Comparison of ENCODE assay signal across 14 mouse cellular contexts in the genomic region with DNA sequence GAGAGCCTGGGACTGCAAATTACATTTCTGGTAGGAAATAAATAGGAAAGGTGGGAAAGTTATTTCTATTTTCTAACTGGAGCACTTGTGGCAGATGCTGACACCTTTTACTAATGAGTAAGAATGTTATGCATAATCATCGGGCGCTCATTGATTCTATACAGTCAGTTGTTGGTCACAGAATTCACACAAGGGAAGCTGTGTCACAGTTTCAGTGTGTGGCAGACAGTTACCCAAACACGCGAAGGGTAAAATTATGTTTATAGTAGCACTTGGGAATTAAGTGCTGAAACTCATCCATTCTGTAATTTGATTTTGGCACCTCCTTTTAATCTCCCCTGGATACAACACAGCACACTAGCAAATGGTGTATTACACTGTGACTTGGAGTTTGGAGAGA.
"Had no signal": no experiment of that assay in that cellular context is flagged by ENCODE, and none has a peak within 500 bp of the region (broad histone marks: within the 10 kb centered on the region; RNA-seq: fewer than 3 reads in every experiment).

No protein-coding gene starts in this region.

- H3K27me3 ChIP-seq: liver, embryonic 13.5 days had no signal

- H3K4me3 ChIP-seq: left cerebral cortex, adult 2 months; liver, embryonic 13.5 days had no signal

- H3K4me2 ChIP-seq: liver, embryonic 13.5 days; midbrain, embryonic 11.5 days had no signal

- H3K4me1 ChIP-seq: liver, embryonic 13.5 days had no signal

- H3K9ac ChIP-seq: liver, embryonic 13.5 days had no signal

- DNase-seq: kidney, postnatal 36 days; layer of hippocampus, postnatal 36 days; liver, embryonic 13.5 days; lung, adult 2 months; lung, postnatal 14 days; lung, postnatal 4 days; midbrain, embryonic 14.5 days; right cerebral cortex, postnatal 25 days; spleen, adult 18-20 months; thymus, adult 18-20 months; thymus, postnatal 36 days had no signal

- H3K27ac ChIP-seq: kidney, postnatal 0 days; left cerebral cortex, adult 2 months; liver, embryonic 13.5 days had no signal

- H3K36me3 ChIP-seq: liver, embryonic 13.5 days had no signal

- H3K9me3 ChIP-seq: liver, embryonic 13.5 days had no signal
